Mouse (Mus musculus): Measurements from ENCODE around the gene Cog2. TPM values are rescaled to one million over a fixed set of nuclear protein-coding genes. Genes with fewer than 3 reads are reported as not detected.
A peak's percentile ranks its signal among the peaks of the same experiment; 100 is the strongest.

Gene Cog2
- total RNA-seq (2022): 10 to 100 TPM; 48.0 to 62.2 (median 54.1) TPM

DNA sequence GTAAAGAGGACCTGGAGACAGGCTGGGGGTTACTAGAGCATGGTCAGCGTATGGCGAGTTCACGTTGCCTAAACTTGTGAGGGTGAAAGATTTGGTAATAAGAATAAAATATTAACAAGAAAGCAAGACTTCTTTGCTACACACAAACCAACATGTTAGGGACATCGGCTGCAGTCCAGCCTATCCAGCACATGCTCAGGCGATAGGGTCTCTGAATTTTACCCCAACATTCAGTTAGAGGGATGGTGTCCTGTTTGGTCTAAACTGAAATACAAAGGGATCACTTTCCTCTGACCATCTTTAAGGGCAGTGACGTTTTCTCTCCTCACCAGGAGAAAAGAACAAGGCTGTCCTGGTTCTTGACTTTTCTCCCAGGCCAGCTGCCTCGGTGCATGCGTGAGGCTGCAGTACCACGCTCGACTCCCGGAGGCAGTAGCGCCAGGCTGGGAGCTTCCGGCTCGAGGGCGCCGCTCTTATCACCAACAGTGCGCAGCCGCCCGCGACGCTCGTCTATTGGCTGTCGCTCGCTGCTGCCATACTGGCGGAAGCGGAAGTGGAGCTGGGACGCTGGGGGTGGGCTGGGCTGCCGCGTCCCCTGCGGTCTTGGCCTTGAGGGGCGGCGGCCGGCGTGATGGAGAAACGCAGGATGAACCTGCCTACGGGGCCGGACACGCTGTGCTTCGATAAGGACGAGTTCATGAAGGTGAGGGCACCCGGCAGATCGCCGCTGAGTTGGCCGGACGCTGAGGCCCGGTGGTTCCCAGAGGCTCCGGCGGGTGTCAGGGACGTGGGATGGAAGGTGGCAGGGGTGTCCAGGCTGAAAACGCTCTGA is at the start of gene Cog2:
Gene Cog2, plus strand, starts transcription at position 519 of the 832 bp plus-strand sequence.
- peak; percentile 84 for DNase-seq

DNA sequence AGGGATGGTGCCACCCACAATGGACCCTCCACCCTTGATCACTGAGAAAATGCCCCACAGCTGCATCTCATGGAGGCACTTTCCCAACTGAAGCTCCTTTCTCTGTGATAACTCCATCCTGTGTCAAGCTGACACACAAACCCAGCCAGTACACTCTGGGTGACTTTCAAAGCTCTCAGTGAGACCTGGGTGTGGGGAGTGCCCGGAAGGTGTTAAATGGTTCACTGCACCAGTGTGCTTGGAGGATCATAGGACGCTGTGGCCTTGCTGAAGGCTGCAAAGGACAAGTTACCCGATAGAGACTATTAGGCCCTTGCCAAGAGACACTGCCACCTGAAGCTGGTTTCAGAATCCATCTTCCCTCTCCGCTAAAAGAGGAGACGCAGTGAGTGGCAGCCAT is 44.9 kb upstream of the Cog2 start:
- no peak for DNase-seq

DNA sequence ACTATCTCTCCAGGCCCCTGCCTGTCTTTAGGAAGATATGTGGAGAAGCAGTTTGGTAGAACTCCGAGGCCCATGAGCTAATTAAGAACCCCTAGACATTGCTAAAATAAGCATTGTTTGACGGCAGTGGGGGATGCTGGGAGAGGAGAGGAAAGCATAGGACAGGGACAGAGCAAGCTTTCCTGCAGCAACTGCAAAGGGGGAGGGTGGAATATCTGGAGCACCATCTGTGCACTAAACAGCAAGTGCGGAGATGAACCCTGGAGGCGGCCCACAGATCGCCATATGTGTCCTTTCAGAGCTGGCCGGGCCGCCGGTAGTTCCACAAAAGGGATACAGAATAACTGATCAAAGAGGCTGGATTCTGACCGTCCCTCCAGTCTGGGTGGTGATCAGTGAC is 43.9 kb upstream of the Cog2 start:
- no peak for DNase-seq

DNA sequence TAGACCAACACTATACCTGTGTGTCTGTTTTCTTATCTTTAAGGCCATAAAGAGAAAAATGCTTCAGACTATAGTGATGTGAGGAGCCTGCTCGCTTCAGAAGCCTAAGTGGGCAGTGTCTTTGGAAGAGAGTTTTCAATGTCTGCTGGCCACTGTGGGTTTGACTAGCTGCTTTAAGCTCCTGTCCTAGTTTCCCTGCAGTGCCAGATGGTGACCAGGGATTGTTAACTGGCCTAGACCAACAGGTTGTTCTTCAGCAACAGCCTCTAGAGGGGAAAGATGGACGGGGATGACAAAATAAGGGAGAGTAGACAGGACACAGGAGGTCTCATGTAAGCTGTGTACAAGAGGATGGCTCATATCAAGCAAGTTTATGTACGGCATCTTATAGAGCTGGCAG is 41.3 kb upstream of the Cog2 start:
- DNase-seq: no peak

DNA sequence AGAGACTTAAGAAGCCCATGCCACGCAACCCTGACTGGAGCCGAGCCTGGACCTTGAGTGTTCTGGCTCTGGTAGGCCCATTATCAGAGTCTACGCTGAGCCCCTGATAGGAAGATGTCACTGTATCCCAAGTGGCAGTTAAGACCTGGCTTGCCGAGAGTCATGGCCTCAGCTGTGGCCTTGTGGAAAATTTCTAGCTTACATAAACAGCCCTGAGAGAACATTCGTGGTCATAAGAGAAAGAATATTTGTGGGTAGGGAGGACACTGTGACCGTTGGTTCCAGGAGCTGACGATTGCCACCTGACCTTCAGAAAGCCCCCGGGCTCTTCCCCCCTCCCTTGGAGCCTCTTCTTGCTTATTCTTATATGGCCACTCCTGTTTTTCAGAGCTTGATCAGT is 40.2 kb upstream of the Cog2 start:
- peak; percentile 69 for DNase-seq

DNA sequence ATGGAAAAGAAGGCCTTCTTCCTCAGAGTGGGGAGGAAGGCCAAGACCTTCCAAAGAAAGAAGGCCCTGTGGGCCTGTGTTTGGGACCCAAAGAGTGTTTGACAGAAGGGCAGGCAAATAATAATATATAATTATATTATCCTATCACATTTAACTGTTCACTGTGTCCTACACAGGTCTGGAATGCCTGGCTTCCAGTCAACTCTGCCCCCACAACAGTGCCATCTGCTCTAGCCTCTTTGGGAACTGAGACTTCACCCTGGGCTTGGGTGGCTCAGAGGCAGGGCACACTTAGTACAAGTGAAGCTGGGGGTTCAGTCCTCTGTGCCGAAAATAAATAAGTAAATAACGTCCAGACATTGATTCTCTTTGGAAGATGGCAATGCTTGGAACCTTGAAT is 37.8 kb upstream of the Cog2 start:
- no peak for DNase-seq

DNA sequence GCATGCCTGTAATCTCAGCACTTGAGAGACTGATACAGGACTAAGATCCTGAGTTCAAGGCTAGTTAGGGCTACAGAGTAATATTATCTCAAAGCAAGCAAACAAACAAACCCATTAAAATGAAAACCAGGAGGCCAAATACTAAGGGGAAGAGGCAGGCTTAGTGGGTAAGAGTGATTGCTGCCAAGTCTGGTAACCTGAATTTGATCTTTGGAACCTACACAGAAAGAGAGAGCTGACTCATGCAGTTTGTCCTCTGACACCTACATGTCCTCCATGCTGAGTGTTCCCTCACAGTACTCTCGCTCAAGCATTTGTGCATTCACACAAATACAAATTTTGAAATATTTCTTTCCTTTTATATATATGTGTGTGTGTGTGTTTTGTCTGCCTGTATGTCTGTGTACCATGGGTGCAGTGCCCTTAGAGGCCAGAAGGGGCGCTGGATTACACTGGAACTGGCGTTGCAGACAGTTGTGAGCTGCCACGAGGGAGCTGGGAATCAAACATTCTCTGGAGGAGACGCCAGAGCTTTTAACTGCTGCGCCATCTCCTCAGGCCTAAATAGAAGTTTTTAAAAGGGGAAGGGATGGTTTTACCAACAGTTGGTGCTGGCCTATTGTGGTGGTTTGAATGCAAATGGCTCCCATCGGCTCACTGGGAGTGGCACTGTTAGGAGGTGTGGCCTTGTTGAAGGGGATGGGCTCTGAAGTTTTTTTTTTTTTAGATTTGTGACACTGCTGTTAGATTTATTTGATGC is 37.0 kb upstream of the Cog2 start:
- no peak for DNase-seq

DNA sequence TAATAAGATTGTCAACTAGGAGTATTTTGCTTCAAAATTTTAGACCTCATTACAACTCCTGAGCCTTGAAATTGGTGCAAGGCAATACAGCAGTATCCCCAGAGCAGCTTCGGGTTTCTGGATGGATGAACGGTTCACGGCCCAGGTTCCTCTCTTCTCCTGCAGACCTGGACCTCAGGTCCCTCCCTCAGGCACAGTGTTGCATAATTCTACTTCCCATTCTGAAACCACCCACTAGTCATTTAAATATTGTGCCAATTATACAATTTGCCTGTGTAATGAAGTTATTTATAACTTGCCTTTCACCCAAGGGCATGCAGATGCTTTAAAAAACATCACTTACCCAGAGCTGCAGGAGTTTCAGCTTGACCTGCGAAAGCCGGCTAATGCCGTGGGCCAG is 31.3 kb upstream of the Cog2 start:
- DNase-seq: no peak

DNA sequence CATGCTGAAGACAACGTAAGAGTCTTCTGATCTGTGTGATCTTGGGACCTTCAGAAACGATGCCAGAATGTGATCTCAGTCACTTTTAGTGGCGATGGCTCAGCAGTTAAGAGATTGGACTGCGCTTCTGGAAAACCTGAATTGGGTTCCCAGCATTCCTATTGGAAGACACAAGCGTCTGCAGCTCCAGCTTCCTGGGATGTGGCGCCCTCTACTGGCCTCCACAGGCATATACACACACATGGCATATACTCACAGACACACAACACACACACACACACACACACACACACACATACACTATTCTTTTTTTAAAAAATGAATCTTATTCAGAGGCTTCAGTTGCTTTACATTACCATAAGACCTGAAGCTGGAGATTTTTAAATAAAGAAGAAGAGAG is 30.8 kb upstream of the Cog2 start:
- DNase-seq: no peak

DNA sequence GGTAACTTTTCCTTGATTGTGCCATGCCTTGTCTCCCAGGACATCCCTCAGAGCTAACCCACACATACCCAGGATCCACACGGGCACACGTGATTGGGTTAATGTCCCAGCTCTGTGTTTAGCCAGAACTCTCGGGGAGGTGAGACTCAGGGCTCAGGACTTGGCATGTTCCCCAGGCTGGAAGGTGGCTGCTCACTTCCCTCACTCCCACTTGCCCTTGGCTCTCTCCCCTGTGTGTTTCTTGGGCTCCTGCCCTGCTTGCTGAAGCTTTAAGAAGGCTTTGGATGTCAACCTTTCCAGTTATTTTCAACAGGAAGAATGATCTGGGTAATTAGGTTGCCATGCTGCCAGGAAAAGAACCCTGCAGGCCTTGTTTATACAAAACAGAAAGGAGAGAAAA is 26.2 kb upstream of the Cog2 start:
- DNase-seq: no peak

DNA sequence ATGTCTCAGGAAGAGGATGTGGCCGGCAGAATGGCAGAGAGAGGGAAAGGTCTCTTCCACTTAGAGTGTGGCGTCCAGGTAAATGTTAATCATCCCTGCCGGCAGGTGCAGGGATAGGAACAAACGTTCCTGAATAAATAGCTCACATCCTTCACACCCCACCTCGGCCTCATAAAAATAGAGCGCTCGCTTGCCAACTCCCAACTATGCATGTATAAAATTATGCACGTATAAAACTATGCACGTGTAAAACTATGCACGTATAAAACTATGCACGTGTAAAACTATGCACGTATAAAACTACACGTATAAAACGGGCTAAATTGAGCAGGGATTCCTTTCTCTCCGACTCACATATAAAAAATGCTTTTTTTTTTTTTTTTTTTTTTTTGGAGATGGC is 25.6 kb upstream of the Cog2 start:
- no peak for DNase-seq

DNA sequence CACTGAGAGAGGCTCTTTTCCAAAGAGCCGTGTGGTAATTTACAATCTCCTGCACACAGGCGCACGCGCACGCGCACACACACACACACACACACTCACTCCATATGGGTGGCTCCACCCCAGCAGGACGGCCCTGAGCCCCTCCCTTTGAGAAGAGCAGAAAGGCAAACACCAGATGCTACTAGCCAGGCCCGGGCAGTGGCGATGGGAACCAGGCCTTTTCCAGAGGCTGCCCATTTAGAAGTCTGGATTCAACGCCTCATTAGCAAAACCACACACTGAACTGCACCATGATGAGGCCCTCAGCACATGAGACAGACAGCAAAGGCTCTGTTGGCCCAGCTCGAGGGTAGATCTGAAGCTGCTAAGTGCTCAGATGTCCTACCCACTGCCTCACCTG is 24.9 kb upstream of the Cog2 start:
- DNase-seq: no peak

DNA sequence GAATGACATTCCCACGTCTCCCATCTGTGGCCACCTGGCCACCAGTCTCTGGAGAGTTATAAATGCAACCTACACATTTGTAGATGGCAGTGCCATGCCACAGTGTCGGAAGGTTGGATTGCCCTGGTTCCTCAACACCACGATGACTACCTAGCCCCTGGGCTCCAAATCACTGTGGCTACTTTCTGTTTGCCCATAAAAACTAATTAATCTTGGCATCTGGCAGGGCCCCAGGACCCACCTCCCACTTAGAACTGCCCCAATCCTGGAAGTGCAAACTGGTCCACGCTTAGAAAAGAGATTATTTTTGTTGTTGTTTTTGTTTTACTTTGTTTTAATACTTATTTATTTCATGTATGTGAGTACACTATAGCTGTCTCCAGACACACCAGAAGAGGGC is 24.3 kb upstream of the Cog2 start:
- no peak for DNase-seq

DNA sequence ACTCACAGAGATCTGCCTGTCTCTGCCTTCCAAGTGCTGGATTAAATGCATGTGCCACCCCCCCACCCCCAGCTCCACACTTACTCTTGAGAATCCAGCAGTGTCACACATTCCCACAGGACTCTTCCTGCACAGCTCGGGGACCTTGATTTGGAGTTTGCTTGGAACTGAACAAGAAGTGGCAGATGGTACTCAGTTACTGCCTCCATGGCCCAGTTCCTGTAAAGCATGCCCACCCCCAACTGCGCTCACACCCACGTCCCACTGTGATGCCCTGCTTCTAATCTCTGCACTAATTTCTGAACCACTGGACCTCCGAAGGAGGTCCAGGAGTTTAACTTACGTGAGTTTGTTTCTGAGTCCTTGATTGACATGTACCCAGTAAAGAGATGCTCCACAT is 23.7 kb upstream of the Cog2 start:
- DNase-seq: no peak

DNA sequence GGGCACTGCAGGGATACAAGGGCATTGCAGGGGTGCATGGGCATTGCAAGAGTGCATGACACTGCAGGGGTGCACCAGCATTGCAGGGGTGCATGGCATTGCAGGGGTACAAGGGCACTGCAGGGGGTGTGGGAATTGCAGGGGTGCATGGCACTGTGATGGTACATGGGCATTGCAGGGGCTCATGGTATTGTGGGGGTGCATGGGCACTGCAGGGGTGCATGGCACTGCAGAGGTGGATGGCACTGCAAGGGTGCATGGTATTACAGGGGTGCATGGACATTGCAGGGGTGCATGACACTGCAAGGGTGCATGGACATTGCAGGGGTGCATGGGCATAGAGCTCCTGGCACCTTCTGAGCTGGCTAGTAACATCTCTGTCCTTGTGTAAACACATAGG is 22.2 kb upstream of the Cog2 start:
- DNase-seq: no peak

DNA sequence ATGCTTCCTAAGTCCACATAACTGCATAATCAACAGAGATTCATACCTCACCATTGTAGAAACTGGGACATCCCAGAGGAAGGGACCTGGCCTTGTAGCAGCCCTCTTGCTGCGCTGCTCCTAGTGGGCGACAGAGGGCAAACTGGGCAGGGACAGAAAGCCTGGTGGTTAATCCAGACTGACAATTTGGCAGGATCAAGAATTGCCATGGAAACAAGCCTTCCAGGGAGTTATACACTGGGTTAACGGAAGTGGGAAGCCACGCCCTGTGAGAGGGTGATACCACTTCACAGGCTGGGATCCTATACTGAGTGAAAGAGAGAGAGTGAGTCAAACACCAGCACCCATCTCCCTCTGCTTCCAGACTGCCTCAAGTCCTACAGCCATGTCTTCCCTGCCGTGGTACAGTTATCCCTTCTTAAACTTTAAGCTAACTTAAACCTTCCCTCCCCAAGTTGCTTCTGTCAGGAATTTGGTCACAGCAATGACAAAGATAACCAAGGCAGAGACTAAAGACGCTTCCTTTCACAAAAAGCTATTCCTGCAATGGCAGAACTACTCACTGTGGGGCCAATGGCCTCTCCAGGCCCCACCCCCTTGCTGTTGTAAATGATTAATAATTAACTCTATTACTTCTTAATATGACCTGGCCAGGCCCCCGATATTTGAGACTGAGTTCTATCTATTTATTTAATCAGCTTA is 21.2 kb upstream of the Cog2 start:
- no peak for DNase-seq

DNA sequence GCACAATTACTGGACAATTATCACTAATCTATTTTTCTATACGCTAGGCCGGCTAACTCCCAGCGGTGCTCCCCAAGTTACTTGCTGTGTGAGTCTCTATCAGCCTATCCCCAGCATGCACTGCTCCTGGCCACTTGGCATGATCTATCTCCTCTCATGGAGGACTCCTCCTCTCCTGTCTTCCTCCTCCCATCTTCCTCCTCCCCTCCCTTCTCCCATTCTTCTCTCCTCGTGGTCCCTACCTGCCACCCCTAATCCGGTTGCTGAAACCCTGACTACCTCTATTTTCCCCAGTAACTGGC is 20.7 kb upstream of the Cog2 start:
- DNase-seq: no peak

DNA sequence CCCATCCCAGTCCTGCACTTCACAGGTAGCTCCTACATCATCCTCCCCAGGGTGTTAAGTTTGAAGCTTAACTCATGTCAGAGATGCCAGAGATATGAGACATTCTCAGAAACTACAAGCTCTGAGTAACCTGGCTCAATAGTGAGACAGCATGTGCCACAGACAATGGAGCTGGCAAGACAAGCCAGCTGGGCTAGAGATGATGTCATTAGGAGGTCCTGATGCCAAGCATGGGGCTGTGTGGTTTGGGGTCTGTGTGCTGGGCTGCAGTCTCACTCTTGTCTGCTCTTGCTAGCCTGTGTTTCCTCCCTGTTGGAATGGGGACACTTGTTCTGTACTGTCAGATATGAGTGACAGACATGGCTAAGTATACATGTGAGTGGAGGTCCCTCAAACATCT is 14.9 kb upstream of the Cog2 start:
- no peak for DNase-seq

DNA sequence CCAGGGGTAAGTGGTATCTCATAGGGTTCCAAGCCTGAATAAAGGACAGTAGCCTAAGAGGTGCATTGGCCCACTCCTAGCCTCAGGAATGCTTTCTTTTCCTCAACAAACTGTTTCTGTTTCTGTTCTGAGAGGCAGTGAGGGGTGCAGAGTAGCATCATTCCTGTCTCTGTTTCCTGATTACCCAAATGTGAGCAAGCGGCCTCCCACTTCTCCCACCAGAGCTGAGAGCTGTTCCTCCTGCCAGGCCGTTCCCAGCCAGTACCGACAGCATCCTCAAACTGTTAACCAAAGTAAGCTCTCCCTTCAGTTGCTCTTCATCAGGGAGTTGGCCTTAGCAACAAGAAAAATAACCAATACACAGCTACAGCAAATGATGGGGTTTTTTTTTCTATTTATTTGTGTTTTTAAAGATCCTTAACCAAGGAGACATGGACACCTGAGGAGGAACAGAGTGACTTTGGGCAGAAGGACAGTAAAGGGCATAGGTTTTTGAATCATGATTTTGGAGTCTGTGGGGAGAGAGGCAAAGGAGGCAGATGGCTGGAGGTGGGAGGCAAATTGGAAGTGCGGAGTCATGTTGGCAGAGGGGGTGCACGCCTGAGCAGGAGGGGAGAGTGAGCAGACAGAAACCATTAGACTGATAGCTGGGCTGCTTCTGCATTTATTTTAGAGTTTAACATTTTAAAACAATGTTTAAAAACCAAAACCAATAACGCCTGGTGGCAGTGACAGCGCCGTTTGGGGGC is 12.8 kb upstream of the Cog2 start:
- no peak for DNase-seq

DNA sequence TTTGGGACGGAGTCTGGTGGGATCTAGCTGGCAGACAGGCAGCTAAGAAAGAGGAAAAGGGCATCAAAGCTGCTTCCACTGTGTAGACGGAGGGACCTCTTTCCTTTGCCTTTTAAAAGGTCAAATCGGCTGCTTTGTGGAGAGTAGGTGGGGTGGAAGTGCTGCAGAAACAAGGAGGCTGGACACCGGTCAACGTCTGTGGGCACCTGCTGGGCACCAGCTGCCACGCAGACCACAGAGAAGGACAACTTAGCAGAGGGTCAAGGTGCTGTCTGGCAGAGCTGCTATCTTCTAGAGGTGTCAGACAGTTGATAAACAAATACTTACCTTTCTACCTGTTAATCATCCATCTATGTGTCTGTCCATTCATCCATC is 12.3 kb upstream of the Cog2 start:
- DNase-seq: no peak

DNA sequence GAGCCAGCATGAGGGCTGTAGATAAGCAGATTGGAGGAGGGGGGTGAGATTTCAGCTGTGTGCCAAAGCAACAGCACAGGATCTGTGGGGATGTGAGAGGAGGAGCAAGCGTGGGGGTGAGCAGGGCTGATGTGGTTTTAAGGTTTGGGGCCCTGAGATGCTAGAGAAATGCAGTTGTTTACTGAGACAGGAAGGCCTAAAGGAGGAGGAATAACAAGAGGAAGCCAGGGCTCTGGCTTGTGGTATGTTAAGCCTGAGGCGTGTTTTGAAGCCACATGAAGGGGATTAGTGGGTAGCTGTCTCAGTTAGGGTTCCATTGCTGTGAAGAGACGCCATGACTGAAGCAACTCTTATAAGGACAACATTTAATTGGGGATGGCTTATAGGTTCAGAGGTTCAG is 11.4 kb upstream of the Cog2 start:
- DNase-seq: no peak

DNA sequence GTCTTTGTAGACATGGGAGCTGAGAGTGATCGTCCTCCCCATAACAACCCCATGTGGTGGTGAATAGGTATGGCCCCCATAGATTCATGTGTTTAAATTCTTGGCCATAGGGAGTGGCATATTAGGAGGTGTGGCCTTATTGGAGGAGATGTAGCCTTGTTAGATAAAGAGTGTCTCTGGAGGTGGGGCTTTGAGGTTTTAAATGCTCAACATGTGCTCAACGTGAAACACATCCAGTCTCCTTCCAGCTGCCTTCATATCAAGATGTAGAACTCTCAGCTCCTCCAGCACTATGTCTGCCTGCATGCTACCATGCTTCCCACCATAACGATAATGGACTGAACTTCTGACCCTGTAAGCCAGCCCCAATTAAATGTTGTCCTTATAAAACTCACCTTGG is 4.5 kb upstream of the Cog2 start:
- DNase-seq: no peak

DNA sequence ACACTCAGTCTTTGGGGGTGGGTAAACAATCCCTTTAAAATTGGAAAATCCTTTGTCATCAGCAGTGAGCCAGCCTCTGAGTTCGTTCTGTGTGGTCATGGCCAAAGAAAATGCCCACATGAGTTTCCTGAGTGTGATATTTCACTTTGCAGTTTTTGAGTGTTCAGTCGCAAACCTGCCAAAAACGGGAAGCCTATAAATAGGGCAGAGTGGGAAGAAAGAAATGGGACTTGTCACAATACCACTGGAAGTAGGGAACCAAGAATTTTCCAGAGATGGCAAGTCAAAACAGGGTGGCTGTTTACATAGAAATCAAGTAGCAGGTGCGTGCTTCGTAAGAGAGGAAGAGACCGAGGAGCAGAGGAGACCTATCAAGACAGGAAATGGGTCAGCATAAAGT is 4.0 kb upstream of the Cog2 start:
- DNase-seq: no peak
